Mouse (Mus musculus): ENCODE data around the gene Cdc123. TPM values are rescaled to one million over a fixed set of nuclear protein-coding genes. Genes with fewer than 3 reads are reported as not detected.

Gene Cdc123
- 140 TPM for polyA plus RNA-seq (2021)

DNA sequence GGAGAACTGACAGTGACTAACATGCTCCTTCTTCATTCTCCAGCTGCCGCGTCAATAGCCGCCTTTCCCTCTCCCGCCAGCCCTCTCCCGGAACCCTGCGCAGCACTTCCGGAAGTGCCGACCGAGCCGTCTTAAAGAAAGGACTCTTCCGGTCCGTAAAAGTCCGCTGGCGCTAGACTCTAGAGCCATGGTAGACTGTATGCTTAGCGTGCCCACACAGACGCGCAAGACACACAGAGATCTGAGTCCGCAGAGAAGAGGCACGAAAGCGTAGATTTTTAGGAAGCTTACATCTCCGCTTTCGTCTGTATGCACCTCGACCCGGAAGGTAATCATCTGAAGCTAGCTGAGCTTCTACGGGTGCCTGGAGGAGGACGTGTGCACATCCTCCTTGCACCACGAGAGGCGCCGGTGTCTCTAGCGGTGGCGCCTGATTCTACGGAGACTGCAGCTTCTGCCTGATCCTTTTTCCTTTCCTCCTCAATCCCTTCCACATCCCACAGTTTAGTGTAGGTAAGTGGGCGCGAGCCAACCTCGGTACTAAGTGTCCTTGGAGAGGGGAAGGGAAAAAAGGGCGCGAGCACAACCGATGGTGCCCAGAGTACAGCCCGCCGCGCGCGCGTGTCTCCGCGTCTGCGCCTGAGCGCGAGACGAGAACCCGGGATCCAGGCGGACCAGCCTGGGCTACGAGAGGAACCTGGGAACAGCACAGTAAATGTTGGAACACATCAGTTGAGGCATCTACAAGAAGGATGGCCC is at the start of gene Cdc123, which contains the start of gene Nudt5:
Cdc123 (minus strand) TSS at position 292 of the 759 bp plus-strand sequence.
Nudt5 (plus strand) TSS at position 147 of the 759 bp plus-strand sequence.
- POLR2A ChIA-PET: interaction anchor here (0.7 kb wide), 2 partner anchors 12 to 618 kb away, joined by 3 to 4 read pairs; no protein-coding TSS in a partner anchor
- in situ Hi-C loops (cut with MboI; ENCODE audit: low pct_unique_long_range_greater_than_20kb): no loop called here
- ATAC-seq: peak; percentile 89
- H3K27me3 ChIP-seq: no peaks in the 10 kb centered on the region
- CTCF ChIA-PET: interaction anchor here (0.8 kb wide), 1 partner anchor 11 kb away, joined by 3 read pairs; no protein-coding TSS in a partner anchor
- TF ChIP-seq CTCF (IDR thresholded peaks at IDR 0.05): peak; percentile 96
- peak; percentile 80 for DNase-seq (ENCODE audit: low read depth, low spot score)

- no peak for DNase-seq (ENCODE audit: low read depth, low spot score)
- TF ChIP-seq CTCF (IDR thresholded peaks at IDR 0.05): no peak
- peaks cover 15% of the 10 kb centered on the region for H3K27me3 ChIP-seq
- in situ Hi-C loops (cut with MboI; ENCODE audit: low pct_unique_long_range_greater_than_20kb): no loop called here
- no peak for ATAC-seq
- ChIA-PET POLR2A (no interaction called here), CTCF (no interaction called here)
These were observed 49.3 kb upstream of the Cdc123 start for GRCm38 (mm10) chr2:5894296-5894695.

DNA sequence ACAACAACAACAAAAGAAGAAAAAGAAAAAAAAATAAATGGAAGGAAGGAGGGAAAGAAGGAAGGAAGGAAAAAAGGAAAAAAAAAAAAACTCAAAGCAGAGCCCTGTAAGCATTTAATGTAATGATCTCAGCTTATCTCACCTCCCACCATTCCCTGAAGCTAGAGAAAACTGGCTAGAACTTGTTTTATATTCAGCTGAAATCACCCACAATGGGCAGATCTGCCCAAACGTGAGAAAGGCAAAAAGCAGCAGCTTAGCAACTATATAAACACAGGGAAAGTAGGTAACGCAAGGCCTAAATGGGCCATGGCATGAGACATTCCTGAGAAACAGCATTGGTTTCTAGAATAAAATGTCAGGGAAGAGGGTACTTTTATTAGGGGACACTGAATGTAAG is 44.4 kb upstream of the Cdc123 start:
- ChIA-PET CTCF (interaction anchor here (1.7 kb wide), 1 partner anchor 10 kb away, joined by 4 read pairs; no protein-coding TSS in a partner anchor), POLR2A (interaction anchor here (0.6 kb wide), 1 partner anchor 779 kb away, joined by 3 read pairs; no protein-coding TSS in a partner anchor)
- DNase-seq (ENCODE audit: low read depth, low spot score): no peak
- in situ Hi-C loops (cut with MboI; ENCODE audit: low pct_unique_long_range_greater_than_20kb): no loop called here
- ATAC-seq: no peak
- no peak for TF ChIP-seq CTCF (IDR thresholded peaks at IDR 0.05)
- H3K27me3 ChIP-seq: no peaks in the 10 kb centered on the region

DNA sequence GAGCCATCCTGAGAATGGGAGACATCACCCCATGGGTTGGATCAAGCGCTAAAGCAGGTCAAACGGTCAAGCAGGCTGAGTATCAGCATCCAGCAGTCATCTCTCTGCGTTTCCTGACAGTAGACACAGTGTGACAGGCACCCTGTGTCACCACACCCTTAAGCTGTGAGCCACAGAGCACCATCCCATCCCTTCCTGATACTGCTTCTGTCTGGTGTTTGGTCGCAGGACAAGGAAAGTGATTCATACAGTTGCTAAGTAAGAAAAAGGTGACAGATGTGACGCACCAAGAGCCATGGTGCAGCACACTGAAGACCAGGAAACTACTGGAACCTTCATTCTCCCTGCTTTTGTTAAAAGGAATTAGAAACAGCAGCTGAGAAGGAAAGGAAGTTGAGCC is 43.9 kb upstream of the Cdc123 start:
- ChIA-PET POLR2A (interaction anchor here (0.6 kb wide), 1 partner anchor 778 kb away, joined by 3 read pairs; no protein-coding TSS in a partner anchor), CTCF (interaction anchor here (1.7 kb wide), 1 partner anchor 10 kb away, joined by 4 read pairs; no protein-coding TSS in a partner anchor)
- TF ChIP-seq CTCF (IDR thresholded peaks at IDR 0.05): no peak
- DNase-seq (ENCODE audit: low read depth, low spot score): no peak
- ATAC-seq: no peak
- in situ Hi-C loops (cut with MboI; ENCODE audit: low pct_unique_long_range_greater_than_20kb): no loop called here
- no peaks in the 10 kb centered on the region for H3K27me3 ChIP-seq

- DNase-seq (ENCODE audit: low read depth, low spot score): no peak
These were observed 32.5 kb upstream of the Cdc123 start for GRCm38 (mm10) chr2:5877446-5877845.

DNA sequence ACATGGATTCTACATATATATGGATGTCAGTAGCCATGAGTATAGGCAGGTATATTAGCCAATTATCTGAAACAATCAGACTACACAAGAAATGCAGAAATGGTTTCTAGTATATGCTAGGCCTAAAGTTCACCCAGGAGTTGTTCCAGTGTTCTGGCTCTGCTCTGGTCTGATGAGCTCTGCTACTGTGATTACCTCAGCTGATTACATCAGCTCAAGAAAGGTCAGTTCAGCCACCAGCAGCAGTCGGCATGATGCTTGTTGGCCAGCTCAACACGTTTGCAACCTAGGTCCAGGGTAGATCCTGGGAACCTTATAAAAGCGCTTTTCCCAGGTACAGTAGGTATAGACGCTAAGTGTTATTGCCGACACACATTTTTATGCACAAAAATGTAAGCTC is 24.8 kb upstream of the Cdc123 start:
- no peaks in the 10 kb centered on the region for H3K27me3 ChIP-seq
- in situ Hi-C loops (cut with MboI; ENCODE audit: low pct_unique_long_range_greater_than_20kb): no loop called here
- ATAC-seq: no peak
- CTCF ChIA-PET: interaction anchor here (1.5 kb wide), 1 partner anchor 16 kb away, joined by 4 read pairs; no protein-coding TSS in a partner anchor
- TF ChIP-seq CTCF (IDR thresholded peaks at IDR 0.05): no peak
- POLR2A ChIA-PET: no interaction called here
- no peak for DNase-seq (ENCODE audit: low read depth, low spot score)

More at GRCm38 (mm10) chr2:5877446-5877845, 32.5 kb upstream of the Cdc123 start:
- POLR2A ChIA-PET: no interaction called here
- no peak for ATAC-seq
- CTCF ChIA-PET: no interaction called here
- TF ChIP-seq CTCF (IDR thresholded peaks at IDR 0.05): no peak
- in situ Hi-C loops (cut with MboI; ENCODE audit: low pct_unique_long_range_greater_than_20kb): no loop called here
- H3K27me3 ChIP-seq: no peaks in the 10 kb centered on the region

DNA sequence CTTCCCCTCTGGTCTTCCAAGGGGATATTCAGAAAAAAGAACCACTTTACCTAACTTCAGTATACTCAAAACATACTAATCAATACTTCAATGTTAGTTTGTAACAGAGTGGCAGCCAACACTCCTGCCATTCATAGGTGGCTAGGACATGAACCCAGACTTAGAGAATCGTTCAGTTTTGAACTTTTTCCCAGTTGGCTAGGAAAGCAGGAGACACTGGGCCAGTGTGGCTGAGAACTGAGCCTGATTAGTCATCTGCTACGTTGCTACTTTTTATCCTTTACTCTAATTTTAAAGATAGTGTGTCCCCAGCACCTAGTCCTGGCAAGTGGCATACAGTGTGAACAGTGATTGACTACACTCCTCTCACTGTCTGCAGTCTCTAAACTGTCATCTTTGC is 22.7 kb upstream of the Cdc123 start:
- ATAC-seq: no peak
- in situ Hi-C loops (cut with MboI; ENCODE audit: low pct_unique_long_range_greater_than_20kb): no loop called here
- DNase-seq (ENCODE audit: low read depth, low spot score): no peak
- TF ChIP-seq CTCF (IDR thresholded peaks at IDR 0.05): no peak
- POLR2A ChIA-PET: no interaction called here
- H3K27me3 ChIP-seq: no peaks in the 10 kb centered on the region
- CTCF ChIA-PET: interaction anchor here (0.9 to 1.2 kb wide), 2 partner anchors 9 to 15 kb away, joined by 3 read pairs; no protein-coding TSS in a partner anchor

GRCm38 (mm10) chr2:5862834-5863233 is 17.9 kb upstream of the Cdc123 start, which contains the start of gene Gm13199:
TSS of gene Gm13199 (minus strand) at chr2:5862934.
- DNase-seq (ENCODE audit: low read depth, low spot score): no peak
- no peak for TF ChIP-seq CTCF (IDR thresholded peaks at IDR 0.05)
- ChIA-PET POLR2A (no interaction called here), CTCF (no interaction called here)
- ATAC-seq: no peak
- in situ Hi-C loops (cut with MboI; ENCODE audit: low pct_unique_long_range_greater_than_20kb): no loop called here
- no peaks in the 10 kb centered on the region for H3K27me3 ChIP-seq

- DNase-seq (ENCODE audit: low read depth, low spot score) (no peak), ATAC-seq (no peak)
- TF ChIP-seq CTCF (IDR thresholded peaks at IDR 0.05): no peak
- ChIA-PET POLR2A (no interaction called here), CTCF (no interaction called here)
- H3K27me3 ChIP-seq: no peaks in the 10 kb centered on the region
- in situ Hi-C loops (cut with MboI; ENCODE audit: low pct_unique_long_range_greater_than_20kb): no loop called here
These were observed 6.9 kb upstream of the Cdc123 start for GRCm38 (mm10) chr2:5851866-5852265.

DNA sequence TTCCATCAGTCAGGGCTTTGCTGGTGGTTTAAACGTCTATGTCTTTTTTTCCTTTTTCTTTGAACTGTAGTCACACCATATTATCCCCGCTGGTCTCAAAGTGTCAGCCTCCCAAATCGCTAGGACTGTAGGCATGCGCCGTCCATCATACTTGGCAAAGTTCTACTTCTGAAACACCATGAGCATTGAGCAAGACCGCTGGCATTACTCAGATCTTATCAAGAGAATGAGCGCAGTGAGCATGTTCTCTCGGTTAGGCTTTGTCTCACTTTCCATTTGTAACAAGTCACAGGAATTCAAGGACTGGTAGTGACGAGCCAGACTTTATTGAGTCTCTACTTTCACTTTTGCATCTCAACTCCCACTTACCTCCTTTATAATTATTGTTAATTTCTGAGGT is 6.2 kb upstream of the Cdc123 start:
- no peaks in the 10 kb centered on the region for H3K27me3 ChIP-seq
- POLR2A ChIA-PET: no interaction called here
- in situ Hi-C loops (cut with MboI; ENCODE audit: low pct_unique_long_range_greater_than_20kb): no loop called here
- DNase-seq (ENCODE audit: low read depth, low spot score) (no peak), ATAC-seq (no peak)
- CTCF ChIA-PET: no interaction called here
- TF ChIP-seq CTCF (IDR thresholded peaks at IDR 0.05): no peak

GRCm38 (mm10) chr2:5845826-5846225 is 862 bp upstream of the Cdc123 start:
- no peaks in the 10 kb centered on the region for H3K27me3 ChIP-seq
- CTCF ChIA-PET: no interaction called here
- POLR2A ChIA-PET: interaction anchor here (0.7 kb wide), 2 partner anchors 13 to 619 kb away, joined by 3 to 4 read pairs; no protein-coding TSS in a partner anchor
- TF ChIP-seq CTCF (IDR thresholded peaks at IDR 0.05): no peak
- in situ Hi-C loops (cut with MboI; ENCODE audit: low pct_unique_long_range_greater_than_20kb): no loop called here
- no peak for ATAC-seq
- DNase-seq (ENCODE audit: low read depth, low spot score): no peak
